Mouse (Mus musculus) 3134 (cell line): Measurements from ENCODE around the gene Gm28042.
A peak's percentile ranks its signal among the peaks of the same experiment; 100 is the strongest.

Experiments used
- DNase-seq: peaks from one replicate; pipeline ENCODE4 v3.0.0-alpha.2; 2011; ENCODE audit warnings: low spot score; ENCODE audit not compliant: insufficient read length; ENCODE audit errors: extremely low read depth

The Gm28042 gene

DNA sequence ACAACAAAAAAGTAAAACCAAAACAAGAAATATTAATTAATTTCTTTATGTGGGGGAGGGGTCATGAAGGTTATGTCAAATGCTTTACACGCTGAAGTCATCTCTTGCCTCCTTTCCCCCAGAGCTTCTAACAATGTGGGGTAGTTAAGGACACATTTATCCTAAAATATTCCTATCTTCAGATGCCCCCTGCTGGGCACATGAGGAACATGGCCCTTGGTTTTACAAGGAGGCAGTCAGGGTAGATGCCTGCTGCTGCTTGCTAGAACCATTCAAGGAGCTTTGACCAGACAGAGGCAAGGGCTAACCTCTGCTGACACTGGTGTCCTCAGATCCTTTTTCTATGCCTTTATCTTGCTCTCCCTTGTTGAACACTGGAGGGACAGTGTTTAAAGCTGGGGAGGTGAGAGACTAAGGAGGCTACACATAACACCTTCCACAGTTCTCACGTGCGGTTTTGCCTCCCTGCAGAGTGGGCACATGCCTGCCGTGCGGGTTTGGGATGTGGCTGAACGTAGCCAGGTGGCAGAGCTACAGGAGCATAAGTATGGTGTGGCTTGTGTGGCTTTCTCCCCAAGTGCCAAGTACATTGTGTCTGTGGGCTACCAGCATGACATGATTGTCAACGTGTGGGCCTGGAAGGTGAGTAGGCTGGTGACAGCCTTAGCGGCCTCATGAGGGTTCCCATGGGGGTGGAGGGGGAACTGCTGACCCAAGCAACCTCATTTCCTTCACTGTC is 15.7 kb upstream of the Gm28042 start:
- DNase-seq, result no peak

DNA sequence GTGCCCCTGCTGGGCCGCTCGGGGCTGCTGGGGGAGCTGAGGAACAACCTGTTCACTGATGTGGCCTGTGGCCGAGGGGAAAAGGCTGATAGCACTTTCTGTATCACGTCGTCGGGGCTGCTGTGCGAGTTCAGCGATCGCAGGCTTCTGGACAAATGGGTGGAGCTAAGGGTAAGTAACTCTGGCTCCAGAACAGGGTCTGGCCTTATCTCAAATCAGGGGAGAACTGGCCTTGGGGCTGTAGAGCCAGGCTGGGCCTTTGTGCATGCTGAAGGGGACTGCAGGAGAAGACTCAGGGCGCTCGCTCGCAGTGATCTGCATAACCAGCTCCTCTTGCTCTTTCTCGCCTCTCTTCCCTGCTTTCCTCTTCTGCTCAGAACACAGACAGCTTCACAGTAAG is 14.4 kb upstream of the Gm28042 start:
- no peak for DNase-seq

DNA sequence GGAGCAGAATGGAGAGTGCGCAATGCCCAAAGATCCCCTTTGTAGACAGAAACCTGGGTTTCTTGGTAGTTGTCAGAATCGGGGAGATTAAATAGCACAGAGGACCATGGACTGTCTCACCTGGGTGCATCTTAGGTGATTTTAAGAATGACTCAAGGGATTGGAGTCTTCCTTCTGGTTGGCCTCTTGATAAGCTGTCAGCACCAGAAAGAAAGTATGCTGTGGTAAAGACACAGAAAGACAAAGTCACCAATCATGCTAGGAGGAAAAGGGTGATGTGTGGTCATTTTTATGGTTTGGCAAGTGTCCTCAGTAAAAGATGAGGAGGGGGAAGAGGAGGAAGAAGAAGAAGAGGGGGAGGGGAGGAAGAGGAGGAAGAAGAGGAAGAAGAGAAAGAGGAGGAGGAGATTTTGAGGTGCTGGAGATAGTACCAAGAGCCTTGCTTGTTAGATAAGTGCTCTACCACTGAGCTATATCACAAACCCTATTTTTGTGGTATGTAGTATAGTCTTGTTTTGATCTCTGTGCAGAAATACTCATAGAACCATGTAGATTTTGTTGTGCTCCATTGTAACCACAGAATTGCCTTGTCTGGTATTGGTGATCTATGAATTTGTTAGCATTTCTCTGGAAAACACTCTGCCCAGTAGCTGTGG is 13.3 kb upstream of the Gm28042 start:
- no peak for DNase-seq

DNA sequence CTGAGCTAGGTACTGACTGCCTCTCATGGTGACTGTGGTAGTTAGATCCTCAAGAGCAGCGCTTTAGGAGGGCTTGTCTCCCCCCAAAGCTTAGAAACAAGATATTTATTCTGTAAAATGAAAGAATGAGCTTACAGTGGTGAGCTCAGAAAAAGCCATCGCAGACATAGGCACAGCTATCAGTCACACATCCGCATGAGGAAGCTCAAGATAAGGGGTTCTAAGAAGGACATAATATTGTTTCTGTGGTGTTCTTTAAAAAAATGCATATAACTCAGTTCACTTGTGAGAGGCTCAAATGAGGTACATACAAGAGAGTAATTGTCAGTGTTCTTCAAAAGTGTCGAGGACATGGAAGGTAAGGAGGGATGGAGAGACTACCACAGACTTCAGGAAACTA is 11.4 kb upstream of the Gm28042 start:
- no peak for DNase-seq

DNA sequence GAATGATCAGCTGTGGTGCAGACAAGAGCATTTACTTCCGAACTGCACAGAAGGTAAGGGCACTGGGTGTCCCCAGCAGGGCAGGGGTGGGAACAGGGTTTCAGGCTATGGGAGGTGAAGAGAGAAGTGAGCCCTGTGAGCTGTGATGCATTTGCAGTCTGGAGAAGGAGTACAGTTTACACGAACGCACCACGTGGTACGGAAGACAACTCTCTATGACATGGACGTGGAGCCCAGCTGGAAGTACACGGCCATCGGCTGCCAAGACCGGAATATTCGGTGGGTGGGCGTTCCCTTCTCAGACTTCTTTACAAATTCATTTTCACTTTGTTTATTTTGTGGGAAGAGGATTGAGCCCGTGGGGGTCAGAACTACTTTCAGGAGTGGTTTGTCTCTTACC is 9.7 kb upstream of the Gm28042 start:
- DNase-seq, result no peak

DNA sequence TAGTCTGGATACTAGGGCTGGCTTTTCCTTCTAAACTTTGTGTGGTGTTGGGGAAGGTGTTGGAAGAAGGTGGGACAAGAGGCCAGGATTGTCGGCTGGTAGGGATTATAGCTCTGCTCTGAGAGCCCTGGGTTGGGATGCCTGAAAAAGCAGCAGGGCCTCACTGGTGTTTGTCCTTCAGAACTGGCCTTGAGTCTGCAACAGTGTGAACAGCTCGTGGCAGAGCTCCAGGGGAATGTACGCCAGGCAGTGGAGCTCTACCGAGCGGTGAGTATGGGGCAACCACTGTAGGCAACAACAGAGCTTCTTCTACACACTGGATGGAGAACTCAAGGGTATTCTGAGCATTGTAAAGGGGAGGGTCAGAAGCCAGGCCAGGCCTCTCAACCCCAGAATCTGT is 3.0 kb upstream of the Gm28042 start:
- DNase-seq, result no peak

DNA sequence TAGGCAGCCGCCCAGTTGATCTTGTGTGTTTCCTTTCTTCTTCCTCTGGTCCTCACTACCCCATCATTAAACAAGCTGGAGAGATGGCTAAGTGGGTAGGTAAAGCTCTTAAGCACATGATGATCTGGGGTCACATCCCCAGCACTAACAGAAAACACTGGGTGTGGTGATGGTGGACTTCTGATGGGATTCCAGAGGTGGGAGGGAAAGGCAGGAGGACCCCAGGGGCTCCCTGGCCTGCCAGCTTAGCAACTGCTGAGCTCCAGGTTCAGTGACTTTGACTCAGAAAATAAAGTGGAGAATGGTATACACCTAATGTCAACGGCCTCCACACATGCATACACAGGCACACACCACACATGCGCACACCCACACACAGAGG is 648 bp downstream of the Gm28042 start:
- DNase-seq, result no peak

DNA sequence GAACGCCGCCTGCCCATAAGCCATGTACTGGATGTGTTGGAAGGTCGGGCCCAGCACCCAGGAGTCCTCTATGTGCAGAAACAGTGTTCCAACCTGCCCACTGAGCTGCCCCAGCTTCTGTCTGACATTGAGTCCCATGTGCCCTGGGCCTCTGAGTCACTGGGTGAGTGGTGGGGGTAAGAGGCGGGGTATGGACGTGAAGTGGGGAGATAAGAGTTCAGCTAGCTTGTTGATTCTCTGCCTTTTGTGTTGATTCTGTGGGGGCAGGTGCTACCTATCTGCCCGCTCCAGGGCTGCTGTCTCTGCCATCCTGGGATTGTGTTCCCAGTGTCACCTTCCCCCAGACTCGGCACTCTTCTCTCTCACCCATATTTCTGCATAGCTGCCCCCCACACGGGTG is 3.1 kb downstream of the Gm28042 start:
- DNase-seq, result no peak

DNA sequence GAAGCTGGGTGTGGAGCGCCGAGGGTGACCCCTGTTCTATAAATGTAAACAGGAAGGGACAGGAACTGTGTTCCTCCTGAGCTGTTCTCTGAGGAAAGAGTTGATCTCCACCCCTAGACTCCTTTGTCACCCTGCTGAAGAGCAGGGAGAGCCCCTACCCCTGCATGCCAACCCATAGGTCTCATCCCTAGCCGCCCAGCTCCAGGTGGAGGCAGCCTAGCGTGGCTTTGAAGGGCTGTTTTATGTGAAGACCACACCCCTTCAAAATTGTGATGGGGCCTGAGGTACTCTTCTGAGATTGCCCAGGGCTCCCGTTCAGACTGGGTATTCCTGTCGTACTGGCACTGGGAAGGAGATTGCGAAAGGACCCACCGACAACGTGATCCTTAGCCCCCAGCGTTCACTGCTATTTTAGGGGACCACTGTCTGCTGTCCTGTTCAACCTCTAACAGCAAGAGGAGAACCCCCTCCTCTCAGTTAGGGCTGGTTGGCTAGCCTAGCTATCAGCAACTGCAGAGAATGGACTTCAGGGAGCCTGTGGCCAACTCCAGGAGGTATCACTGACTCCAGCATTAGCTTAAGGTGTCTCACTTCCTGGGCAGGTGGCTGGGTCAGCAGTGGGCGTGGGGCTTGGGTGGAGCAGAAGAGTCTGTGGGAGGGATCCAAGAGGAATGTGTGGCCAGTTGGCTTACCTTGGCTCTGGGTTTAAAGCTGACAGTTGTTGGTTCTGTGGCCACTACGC is 5.6 kb downstream of the Gm28042 start, which contains the start of gene Pla2g4b:
TSS of gene Pla2g4b (plus strand) at position 692 of the 742 bp plus-strand sequence.
- no peak for DNase-seq

DNA sequence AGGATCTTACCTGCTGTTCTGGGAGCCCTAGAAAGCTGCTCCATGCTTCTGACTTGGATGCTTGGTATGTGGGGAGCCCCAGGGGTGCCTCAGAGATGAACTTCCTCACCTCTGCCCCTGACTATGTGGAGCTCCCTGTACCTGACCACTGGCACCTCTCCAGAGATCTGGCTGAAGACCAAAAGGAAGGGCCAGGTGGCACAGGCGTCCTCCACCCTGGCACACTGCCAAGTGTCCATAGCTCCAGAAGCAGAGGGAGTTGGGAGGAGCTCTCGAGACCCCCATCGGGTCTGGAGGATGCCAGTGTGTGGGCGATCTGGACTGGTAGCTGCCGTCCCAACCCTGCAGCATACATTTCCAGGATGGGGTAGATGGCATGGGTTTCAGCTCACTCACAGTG is 6.4 kb downstream of the Gm28042 start:
- DNase-seq, result no peak

DNA sequence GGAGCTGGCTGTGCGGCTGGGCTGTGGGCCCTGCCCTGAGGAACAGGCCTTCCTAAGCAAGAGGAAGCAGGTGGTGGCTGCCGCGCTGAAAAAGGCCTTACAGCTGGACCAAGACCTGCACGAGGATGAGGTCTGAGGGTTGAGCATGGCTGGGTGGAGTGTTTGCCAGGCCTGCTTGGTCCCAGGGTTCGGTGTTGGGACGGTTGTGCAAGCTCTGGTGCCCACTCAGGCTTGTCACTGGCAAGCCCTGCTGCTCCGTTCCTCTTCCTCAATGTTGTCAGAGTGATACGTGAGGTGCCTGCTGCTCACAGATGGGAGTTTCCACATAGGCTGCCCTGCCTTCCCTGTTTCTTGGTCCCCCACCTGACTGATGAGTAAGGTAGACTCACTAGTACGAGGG is 10.5 kb downstream of the Gm28042 start:
- no peak for DNase-seq

DNA sequence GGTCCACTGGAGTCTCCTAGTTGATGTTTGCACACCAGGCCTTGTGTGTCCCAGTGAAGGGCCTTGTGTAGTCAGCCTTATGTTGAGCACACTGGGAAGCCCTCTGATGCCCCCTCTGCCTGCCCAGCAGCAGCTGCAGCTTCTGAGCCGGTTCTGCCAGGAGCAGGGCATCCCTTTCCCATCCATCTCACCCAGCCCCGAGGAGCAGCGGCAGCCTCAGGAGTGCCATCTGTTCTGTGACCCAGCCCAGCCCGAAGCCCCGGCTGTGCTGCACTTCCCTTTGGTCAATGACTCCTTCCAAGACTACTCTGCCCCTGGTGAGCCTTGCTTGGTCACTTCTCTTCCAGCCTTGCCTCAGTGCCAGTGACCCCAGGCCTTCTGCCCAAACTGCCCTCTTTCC is 13.7 kb downstream of the Gm28042 start:
- DNase-seq, result no peak

DNA sequence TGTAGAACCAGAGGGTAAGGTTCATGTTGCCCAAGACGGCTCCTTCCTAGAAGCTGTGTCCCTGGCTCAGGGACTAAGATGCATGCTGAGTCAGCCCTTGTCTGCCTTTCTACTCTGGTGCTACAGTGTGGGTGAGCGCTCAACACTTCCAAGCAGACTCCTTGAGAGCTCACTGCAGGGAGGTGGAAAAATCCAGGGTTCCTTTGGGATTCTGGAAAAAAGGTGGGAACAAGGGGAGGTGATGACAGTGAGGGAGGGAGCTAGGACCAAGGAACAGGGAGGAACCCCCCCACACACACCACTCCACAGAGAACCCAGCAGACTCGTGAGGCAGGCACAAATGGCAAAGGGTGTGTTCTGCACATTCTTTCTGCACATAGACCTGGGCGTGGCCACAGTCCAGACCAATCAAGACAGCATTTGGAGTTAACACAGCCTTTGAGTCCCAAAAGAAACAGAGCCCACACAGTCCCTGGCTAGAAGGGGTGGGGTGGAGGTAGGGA is 16.9 kb downstream of the Gm28042 start:
- peak; percentile 56 for DNase-seq

DNA sequence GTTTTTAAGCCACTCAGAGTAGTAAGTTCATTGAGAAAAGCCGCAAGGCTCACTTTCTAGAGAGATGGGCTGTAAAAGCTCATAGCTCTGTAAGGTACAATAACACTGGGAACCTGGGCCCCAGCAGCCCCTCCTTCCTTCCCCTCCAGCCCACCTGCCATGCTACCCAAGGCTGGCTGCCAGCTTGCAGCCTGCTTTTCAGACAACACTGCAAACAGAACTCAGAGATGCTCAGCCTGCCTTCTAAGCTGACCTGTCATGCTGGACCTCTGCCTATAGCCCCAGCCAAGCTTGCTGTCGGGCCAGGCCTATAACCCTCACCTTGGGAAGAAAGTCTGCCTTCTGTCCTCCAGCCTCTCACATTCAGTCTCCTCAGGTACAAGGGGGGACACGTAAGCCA is 17.4 kb downstream of the Gm28042 start:
- DNase-seq, result no peak

DNA sequence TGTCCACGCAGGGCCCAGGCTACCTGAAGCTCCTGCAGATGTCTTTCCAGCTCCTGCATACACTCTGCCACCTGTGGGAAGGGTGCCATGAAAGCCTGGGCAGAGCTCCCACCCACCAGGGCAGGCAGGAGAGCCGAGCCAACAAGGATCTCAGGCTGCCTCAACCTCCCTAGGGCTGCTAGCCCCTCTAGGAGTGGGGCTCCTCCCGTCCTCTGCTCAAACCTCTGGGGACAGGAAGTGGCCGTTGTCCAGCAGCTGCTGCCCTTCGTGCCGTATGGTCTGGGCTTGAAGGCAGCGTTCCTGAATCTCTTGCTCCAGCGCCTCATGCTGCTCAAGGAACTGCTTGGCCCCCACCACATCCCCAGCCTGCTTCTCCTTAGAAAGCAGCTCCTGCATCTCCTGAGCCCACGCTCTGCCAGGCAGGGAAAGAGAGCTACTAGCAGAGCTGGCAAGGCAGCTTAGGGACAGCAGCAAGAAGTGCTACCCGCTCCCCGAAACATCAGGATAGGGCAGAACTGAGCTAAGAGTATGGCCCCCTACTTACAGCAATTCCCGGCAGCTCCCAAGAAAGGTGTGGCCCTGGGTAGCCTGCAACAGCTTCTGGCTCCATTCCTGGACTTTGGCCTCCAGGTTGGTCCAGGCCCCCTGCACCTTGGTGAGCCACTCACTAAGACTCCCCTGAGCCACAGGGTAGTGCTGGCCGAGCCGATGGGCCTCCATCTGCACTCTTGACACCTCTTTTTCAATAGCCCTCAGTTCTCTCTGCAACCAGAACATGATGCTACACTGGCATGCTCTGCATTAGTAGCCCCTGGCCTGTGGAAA is 19.4 kb downstream of the Gm28042 start:
- DNase-seq, result no peak

DNA sequence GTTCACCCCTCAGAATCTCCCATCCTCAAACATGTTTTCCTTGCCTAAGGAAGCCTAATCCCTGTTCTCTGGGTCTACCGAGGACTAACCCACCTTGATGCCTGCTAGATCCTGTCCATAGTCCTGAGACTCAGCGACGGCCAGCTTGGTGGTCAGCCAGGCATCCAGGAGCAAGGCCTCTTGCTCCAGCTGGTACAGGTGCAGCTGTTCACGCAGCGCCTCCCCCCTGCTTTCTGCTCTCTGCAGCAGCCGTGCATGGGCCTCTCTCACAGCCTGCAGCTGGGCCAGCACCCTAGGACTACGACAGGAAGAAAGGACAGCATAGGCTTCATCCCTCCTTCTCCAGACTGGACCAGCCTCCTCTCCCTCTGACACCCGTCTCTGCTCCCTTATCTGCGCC is 20.9 kb downstream of the Gm28042 start:
- no peak for DNase-seq

DNA sequence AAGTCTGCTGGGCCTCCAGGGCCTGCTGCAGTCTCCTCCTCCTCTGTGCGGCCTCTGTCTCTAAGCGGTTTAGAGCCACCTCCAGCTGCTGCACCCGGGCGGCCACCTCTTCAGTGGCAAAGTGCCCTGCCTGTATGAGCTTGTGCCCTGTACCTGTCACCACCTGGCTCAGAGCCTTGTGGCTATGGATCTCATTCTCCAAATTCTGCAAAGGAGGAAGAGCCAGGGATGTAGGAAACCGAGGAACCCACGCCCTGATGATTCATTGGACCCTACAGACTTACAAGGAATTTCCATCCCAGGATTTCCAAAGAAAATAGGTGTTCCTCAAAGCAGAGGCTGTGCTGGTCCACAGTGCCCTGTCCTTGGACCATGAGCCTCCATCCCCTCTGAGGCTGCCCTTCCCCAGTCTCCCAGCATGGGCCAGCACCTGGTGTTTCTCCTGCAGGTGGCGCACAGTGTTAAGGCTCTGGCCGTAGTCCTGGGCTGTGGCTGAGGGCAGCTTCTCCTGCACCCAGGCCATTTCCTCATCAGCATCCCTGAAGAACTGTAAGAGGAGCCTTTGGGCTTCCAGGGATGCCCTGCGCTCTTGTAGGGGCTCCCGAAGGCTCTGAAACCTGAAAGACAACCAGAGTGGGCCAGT is 22.5 kb downstream of the Gm28042 start:
- peak; percentile 41 for DNase-seq

DNA sequence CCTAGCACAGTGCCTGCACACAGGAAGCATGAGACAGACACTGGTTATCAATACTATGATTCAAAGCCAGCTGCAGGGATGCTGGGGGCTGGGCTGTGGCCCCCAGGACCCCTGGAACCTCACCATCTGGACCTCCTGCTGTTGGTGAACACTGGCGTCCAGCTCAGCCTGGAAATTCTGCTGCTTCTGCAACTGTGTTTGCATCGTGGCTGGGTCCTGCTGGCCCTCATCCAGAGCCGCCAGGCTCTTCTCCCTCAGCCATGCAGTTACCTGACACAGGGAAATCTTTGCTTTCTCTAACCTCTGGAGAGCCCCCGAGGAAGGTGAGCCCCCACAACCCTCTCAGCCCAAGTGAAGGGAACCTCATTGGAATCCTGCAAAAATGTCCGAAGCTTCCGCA is 24.1 kb downstream of the Gm28042 start:
- DNase-seq, result no peak

DNA sequence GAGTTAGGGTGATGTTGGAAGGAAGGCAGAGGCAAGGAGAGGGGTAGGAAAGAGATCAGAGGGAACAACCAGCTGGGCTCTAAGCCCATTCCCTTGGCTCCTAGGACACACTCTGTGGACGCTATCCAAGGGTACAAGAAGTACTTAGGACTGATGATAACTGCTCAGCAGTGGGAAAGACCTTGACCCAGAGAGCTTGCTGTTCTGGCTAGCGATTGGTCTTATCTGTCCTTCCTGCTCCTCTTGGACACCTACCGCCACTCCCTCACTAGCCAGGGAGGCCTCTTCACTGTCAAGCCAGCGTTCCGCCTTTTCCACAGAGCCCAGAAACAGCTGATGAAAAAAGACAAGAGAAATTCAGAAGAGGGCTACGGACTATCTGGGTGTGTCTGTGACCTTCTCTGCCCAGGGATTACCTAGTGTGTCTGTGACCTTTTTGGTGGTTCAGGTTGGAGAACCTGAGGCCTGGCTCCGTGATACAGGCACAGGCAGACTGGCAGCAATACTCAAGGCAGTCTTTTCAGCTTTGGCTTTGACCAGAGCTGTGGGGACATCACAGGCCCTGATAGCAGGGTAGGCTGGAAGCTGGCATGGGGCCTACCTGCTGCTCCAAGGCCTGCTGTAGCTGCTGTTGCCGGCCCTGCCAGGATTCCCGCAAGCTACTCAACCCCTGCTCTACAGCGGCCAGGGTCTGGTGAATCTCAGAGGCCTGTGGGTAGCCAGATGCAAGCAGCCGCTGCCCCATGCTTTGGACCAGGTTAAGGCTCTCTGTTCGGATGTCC is 27.7 kb downstream of the Gm28042 start:
- DNase-seq, result no peak

DNA sequence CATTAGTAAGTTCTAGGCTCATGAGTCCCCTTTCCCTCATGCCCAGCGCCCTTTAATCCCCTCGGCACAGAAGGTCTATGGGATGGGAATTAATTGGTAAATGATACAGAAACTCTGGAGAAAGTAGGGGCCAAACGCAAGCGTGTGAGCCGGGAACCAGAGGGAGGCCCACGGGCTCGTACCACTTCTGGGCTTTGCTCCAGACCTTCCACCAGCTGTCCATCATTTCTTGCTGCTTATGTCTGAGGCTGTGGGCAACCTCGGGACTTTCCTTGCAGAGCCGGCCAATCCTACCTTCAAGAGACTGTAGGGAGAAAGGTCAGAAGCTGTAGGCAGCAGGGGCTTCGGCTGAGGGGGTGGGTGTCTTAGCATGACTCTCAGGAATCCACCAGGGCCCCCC is 28.6 kb downstream of the Gm28042 start:
- DNase-seq, result no peak
